10 mouse cellular contexts compared by ENCODE assay signal in the genomic region with DNA sequence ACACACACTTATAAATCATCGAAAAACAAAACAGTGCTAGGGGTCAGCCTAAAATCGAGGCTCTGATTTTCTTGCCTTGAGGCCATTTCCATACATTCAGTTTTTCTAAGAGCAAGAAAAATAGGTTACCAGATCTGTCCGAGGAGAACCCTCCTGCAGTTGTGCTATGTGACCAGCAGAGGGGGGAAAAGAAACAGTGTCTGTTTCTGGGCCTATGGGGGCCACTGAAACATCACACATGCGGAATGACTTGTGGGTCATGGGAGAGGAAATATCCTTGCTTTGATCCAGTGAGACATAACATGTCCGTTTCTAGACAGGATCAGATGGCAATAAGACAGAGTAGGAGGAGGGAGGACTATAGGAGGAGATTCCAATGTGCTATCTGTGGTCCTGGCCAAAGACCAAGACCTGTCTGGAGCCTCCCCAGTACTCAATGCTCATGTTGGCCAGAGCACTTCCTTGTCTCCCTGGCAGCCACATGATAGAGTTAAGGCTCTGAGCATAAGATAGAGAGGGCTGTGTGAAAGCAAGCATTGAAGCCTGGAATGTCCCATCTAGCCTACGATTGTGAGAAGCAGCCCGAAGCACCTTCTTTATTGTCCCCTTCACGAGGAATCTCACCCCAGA. TPM values are rescaled to one million over a fixed set of nuclear protein-coding genes. Genes with fewer than 3 reads are reported as not detected.
DNase-seq lines count a peak whose midpoint lies in the region; ATAC-seq and TF ChIP-seq lines count a peak whose summit lies in the region.
"Had no signal": no experiment of that assay in that cellular context is flagged by ENCODE, and none has a peak within 500 bp of the region (broad histone marks: within the 10 kb centered on the region; RNA-seq: fewer than 3 reads in every experiment).

No protein-coding gene starts in this region.

- no peak for TF ChIP-seq POLR2A in small intestine, adult 2 months (IDR thresholded peaks at IDR 0.05; ENCODE audit: low read depth, low read length)

- H3K4me1 ChIP-seq in kidney, embryonic 14.5 days (ENCODE audit: control insufficient read depth, insufficient read depth, low read length): peaks cover 6% of the 10 kb centered on the region; the same call in 1 of the 2 replicates
- H3K4me1 ChIP-seq in embryonic facial prominence, embryonic 15.5 days: peaks cover 6% of the 10 kb centered on the region; the same call in 1 of the 2 replicates
- H3K4me1 ChIP-seq in limb, embryonic 10.5 days: peaks cover 5% of the 10 kb centered on the region; the same call in 1 of the 2 replicates
- H3K4me1 ChIP-seq in small intestine, adult 2 months (ENCODE audit: control insufficient read depth, insufficient read depth, insufficient read length, low read length): no peaks in the 10 kb centered on the region

- no peak overlapping the region for H3K27ac ChIP-seq in kidney, embryonic 14.5 days (ENCODE audit: low read depth, low read length)
- H3K27ac ChIP-seq in embryonic facial prominence, embryonic 15.5 days (replicated peaks): no peak overlapping the region
- no peak overlapping the region for H3K27ac ChIP-seq in limb, embryonic 10.5 days
- H3K27ac ChIP-seq in small intestine, adult 2 months (ENCODE audit: insufficient read depth, low read depth, low read length): no peak overlapping the region

- H3K27me3 ChIP-seq in kidney, embryonic 14.5 days (ENCODE audit: control insufficient read depth, insufficient read depth, low read length): no peaks in the 10 kb centered on the region
- H3K27me3 ChIP-seq in embryonic facial prominence, embryonic 15.5 days: no peaks in the 10 kb centered on the region
- H3K27me3 ChIP-seq in limb, embryonic 10.5 days (ENCODE audit: low read depth, poor library complexity, severe bottlenecking): no peaks in the 10 kb centered on the region
- H3K27me3 ChIP-seq in small intestine, adult 2 months (ENCODE audit: control insufficient read depth, insufficient read depth, low read length): no peaks in the 10 kb centered on the region

- no peak for ATAC-seq in kidney, embryonic 14.5 days (ENCODE audit: low FRiP score, low TSS enrichment)
- ATAC-seq in embryonic facial prominence, embryonic 15.5 days (ENCODE audit: insufficient number of reproducible peaks, low FRiP score, low TSS enrichment, low read depth): 0 out of 2 replicates have a peak, but pooled peaks have one; percentile 13

- H3K4me3 ChIP-seq in kidney, embryonic 14.5 days (ENCODE audit: low read length): no peak overlapping the region
- H3K4me3 ChIP-seq in embryonic facial prominence, embryonic 15.5 days (replicated peaks): no peak overlapping the region
- H3K4me3 ChIP-seq in limb, embryonic 10.5 days: no peak overlapping the region
- no peak overlapping the region for H3K4me3 ChIP-seq in small intestine, adult 2 months (ENCODE audit: low read depth, low read length)

- H3K4me2 ChIP-seq in kidney, embryonic 14.5 days (replicated peaks; ENCODE audit: low read depth, low read length): no peak overlapping the region
- H3K4me2 ChIP-seq in embryonic facial prominence, embryonic 15.5 days (replicated peaks): no peak overlapping the region

- DNase-seq in kidney, adult 18-20 months: peak; percentile 6
- DNase-seq in CD4-positive helper T cell, adult 2 months (ENCODE audit: low read depth, low spot score): peak; percentile 29
- DNase-seq in Muller cell, postnatal 12 days (ENCODE audit: inconsistent ontology term): peak; percentile 33
- peak; percentile 34 for DNase-seq in limb, embryonic 10.5 days (ENCODE audit: low spot score)
- DNase-seq in gastrocnemius, postnatal 25 days: no peak

- 43% methylated on average over 8 of the region's 8 CpGs for WGBS in kidney, embryonic 14.5 days
- WGBS in embryonic facial prominence, embryonic 15.5 days: 44% methylated on average over 8 of the region's 8 CpGs
- WGBS in limb, embryonic 10.5 days: 53% methylated on average over 8 of the region's 8 CpGs
- 41% methylated on average over 8 of the region's 8 CpGs for WGBS in small intestine, adult 2 months

- TF ChIP-seq CTCF in small intestine, adult 2 months (IDR thresholded peaks at IDR 0.05; ENCODE audit: extremely low read depth, insufficient read length, insufficient replicate concordance, low read depth, low read length): peak; percentile 58; the same call in 1 of the 2 replicates

- no peaks in the 10 kb centered on the region for H3K36me3 ChIP-seq in kidney, embryonic 14.5 days (ENCODE audit: control insufficient read depth, insufficient read depth, low read length)
- no peaks in the 10 kb centered on the region for H3K36me3 ChIP-seq in embryonic facial prominence, embryonic 15.5 days
- H3K36me3 ChIP-seq in limb, embryonic 10.5 days: no peaks in the 10 kb centered on the region
- H3K36me3 ChIP-seq in small intestine, adult 2 months (ENCODE audit: control insufficient read depth, insufficient read depth, low read length): no peaks in the 10 kb centered on the region

- H3K9ac ChIP-seq in kidney, embryonic 14.5 days (ENCODE audit: low read depth, low read length): no peak overlapping the region
- no peak overlapping the region for H3K9ac ChIP-seq in embryonic facial prominence, embryonic 15.5 days

- H3K9me3 ChIP-seq in kidney, embryonic 14.5 days (ENCODE audit: control insufficient read depth, low read length): no peaks in the 10 kb centered on the region
- H3K9me3 ChIP-seq in embryonic facial prominence, embryonic 15.5 days (replicated peaks): no peaks in the 10 kb centered on the region
- no peaks in the 10 kb centered on the region for H3K9me3 ChIP-seq in limb, embryonic 10.5 days (replicated peaks)

RNA-seq across cellular contexts. Expression of a gene that starts 14.4 kb away (rescaled TPM):
- polyA plus RNA-seq in kidney, embryonic 14.5 days (2014; fragmentation: Nextera tagmentation; extraction: Ambion mirVana): not detected in 2 replicates
- polyA plus RNA-seq in embryonic facial prominence, embryonic 15.5 days (2015; fragmentation: Nextera tagmentation; extraction: Ambion mirVana): 0.08 TPM in 1 of 2 replicates, not detected in the other
- not detected in 2 replicates for polyA plus RNA-seq in limb, embryonic 10.5 days (2016; fragmentation: Nextera tagmentation; extraction: Ambion mirVana)
- polyA plus RNA-seq in small intestine, adult 2 months (2012; rRNA removed): not detected in 2 replicates
- total RNA-seq in gastrocnemius, postnatal 25 days (2021): not detected
- total RNA-seq: neutrophil, adult 5-6 weeks had no signal
- polyA plus RNA-seq: gonadal fat pad, adult 2 months had no signal

RNA-seq across cellular contexts. Expression of a gene that starts 30.3 kb away (rescaled TPM):
- 203 and 243 TPM in 2 replicates for polyA plus RNA-seq in kidney, embryonic 14.5 days (2014; fragmentation: Nextera tagmentation; extraction: Ambion mirVana)
- 200 and 207 TPM in 2 replicates for polyA plus RNA-seq in embryonic facial prominence, embryonic 15.5 days (2015; fragmentation: Nextera tagmentation; extraction: Ambion mirVana)
- 256 and 264 TPM in 2 replicates for polyA plus RNA-seq in limb, embryonic 10.5 days (2016; fragmentation: Nextera tagmentation; extraction: Ambion mirVana)
- 1.5 and 3.8 TPM in 2 replicates for polyA plus RNA-seq in small intestine, adult 2 months (2012; rRNA removed)
- total RNA-seq in gastrocnemius, postnatal 25 days (2021): 10 to 100 TPM; 36.9 to 39.6 TPM

Comparison
In these comparisons a context has a peak if more than half of its experiments do, and no peak if none do; other contexts are left out.
1. RNA of a gene that starts 30.3 kb away (polyA plus RNA-seq): 256 to 264 TPM in limb, embryonic 10.5 days, 203 to 243 TPM in kidney, embryonic 14.5 days and 200 to 207 TPM in embryonic facial prominence, embryonic 15.5 days; 1.5 to 3.8 TPM in small intestine, adult 2 months; every median in the first group is over 10 times any median in the second.